Mouse (Mus musculus) embryonic facial prominence, embryonic 11.5 days (tissue): ENCODE data around the gene Pan3. TPM values are rescaled to one million over a fixed set of nuclear protein-coding genes. Genes with fewer than 3 reads are reported as not detected.
"Not testable (repeated sequence)": the region's sequence is repeated elsewhere in the genome, so short reads cannot be mapped to it uniquely, and the experiment has no call there.

Experiments
- ATAC-seq: fragments of 200-750 bp; cut with Nextera tagmentation; replicated peaks from 2 replicates; pipeline ENCODE4 v1.8.0; 2017; ENCODE audit warnings: low read depth; ENCODE audit not compliant: insufficient number of reproducible peaks, low FRiP score, low TSS enrichment
- DNase-seq: peaks from one replicate; pipeline ENCODE4 v3.0.0-alpha.2; 2015; ENCODE audit warnings: low spot score
- H3K27ac ChIP-seq: fragments of 300-500 bp; sonication (generic); replicated peaks from 2 replicates; pipeline ENCODE4 v1.5.1; 2014; ENCODE audit warnings: mild to moderate bottlenecking, low read depth, low read length, control low read depth
- H3K27me3 ChIP-seq: fragments of 300-500 bp; sonication (generic); 2 replicates; pipeline ENCODE4 v1.6.1; 2014; ENCODE audit warnings: mild to moderate bottlenecking, low read length, moderate library complexity, mixed read lengths; ENCODE audit not compliant: control insufficient read depth, insufficient read depth
- H3K36me3 ChIP-seq: fragments of 300-500 bp; sonication (generic); replicated peaks from 2 replicates; pipeline ENCODE4 v1.6.1; 2014; ENCODE audit warnings: low read depth, mild to moderate bottlenecking, low read length, moderate library complexity, mixed read lengths; ENCODE audit not compliant: control insufficient read depth, insufficient read depth
- H3K4me1 ChIP-seq: fragments of 300-500 bp; sonication (generic); 2 replicates; pipeline ENCODE4 v1.6.1; 2014; ENCODE audit warnings: low read length, mixed read lengths; ENCODE audit not compliant: control insufficient read depth, insufficient read depth
- H3K4me2 ChIP-seq: fragments of 300-500 bp; sonication (generic); 2 replicates; pipeline ENCODE4 v1.6.1; 2014; ENCODE audit warnings: low read depth, mild to moderate bottlenecking, control low read depth, low read length, moderate library complexity
- H3K4me3 ChIP-seq: fragments of 300-500 bp; sonication (generic); 2 replicates; pipeline ENCODE4 v1.5.1; 2014; ENCODE audit warnings: low read depth, low read length, control low read depth
- H3K9ac ChIP-seq: fragments of 300-500 bp; sonication (generic); replicated peaks from 2 replicates; pipeline ENCODE4 v1.6.1; 2014; ENCODE audit warnings: mild to moderate bottlenecking, control low read depth, low read length
- H3K9me3 ChIP-seq: fragments of 300-500 bp; sonication (generic); replicated peaks from 2 replicates; pipeline ENCODE4 v1.6.1; 2016; ENCODE audit warnings: mild to moderate bottlenecking, low read length, inconsistent platforms, mixed read lengths; ENCODE audit not compliant: control insufficient read depth
- WGBS: fragments of 180-500 bp; shearing (Covaris S2); extraction: QIAGEN DNeasy Blood & Tissue Kit; methylation state at CpG from one replicate; pipeline ENCODE4 v1.1.7; 2014; 5-methylcytosine and 5-hydroxymethylcytosine counted together
- polyA plus RNA-seq: library from polyadenylated mRNA; unstranded; fragments of >200 nt; fragmentation: Nextera tagmentation; extraction: Ambion mirVana; gene quantifications from 2 replicates; pipeline ENCODE4 v1.2.1, GENCODE M21; 2014

The Pan3 gene
- polyA plus RNA-seq, 1 experiment from 2014 or later = 41.2 TPM

- H3K36me3 ChIP-seq = no peaks in the 10 kb centered on the region; the same call in 1 of the 2 replicates
- WGBS = 86% methylated on average over 12 of the region's 12 CpGs
Observed at GRCm38 (mm10) chr5:147549016-147549755, 119.2 kb downstream of the Pan3 start.

GRCm38 (mm10) chr5:147551879-147552627 lies 122.1 kb downstream of the Pan3 start:
- Histone ChIP-seq H3K36me3 (no peaks in the 10 kb centered on the region), H3K4me3 (no peak overlapping the region), H3K9ac (no peak overlapping the region), H3K27me3 (no peaks in the 10 kb centered on the region), H3K9me3 (no peaks in the 10 kb centered on the region), H3K4me1 (no peaks in the 10 kb centered on the region), H3K27ac (no peak overlapping the region), H3K4me2 (no peak overlapping the region)
- ATAC-seq (no peak), DNase-seq (no peak)
- 69% methylated on average over 13 of the region's 13 CpGs for WGBS

More at GRCm38 (mm10) chr5:147549016-147549755, 119.2 kb downstream of the Pan3 start:
- no peak overlapping the region for H3K27ac ChIP-seq
- H3K9me3 ChIP-seq = no peaks in the 10 kb centered on the region
- H3K27me3 ChIP-seq = no peaks in the 10 kb centered on the region
- H3K9ac ChIP-seq = no peak overlapping the region
- no peaks in the 10 kb centered on the region for H3K4me1 ChIP-seq
- DNase-seq (no peak), ATAC-seq (no peak)
- H3K4me2 ChIP-seq = no peak overlapping the region
- no peak overlapping the region for H3K4me3 ChIP-seq

GRCm38 (mm10) chr5:147557641-147558040 lies 127.7 kb downstream of the Pan3 start:
- not testable (repeated sequence) for H3K4me3 ChIP-seq, H3K9ac ChIP-seq, H3K4me1 ChIP-seq, H3K9me3 ChIP-seq, H3K4me2 ChIP-seq, H3K27ac ChIP-seq, ATAC-seq, H3K27me3 ChIP-seq, H3K36me3 ChIP-seq, DNase-seq
- WGBS = 80% methylated on average over 5 of the region's 6 CpGs

GRCm38 (mm10) chr5:147563511-147564139 lies 133.7 kb downstream of the Pan3 start:
- ATAC-seq = peak; percentile 73
- 42% methylated on average over 18 of the region's 18 CpGs for WGBS
- no peak overlapping the region for H3K9ac ChIP-seq

GRCm38 (mm10) chr5:147564140-147564590 lies 134.2 kb downstream of the Pan3 start:
- Histone ChIP-seq H3K4me1 (no peaks in the 10 kb centered on the region), H3K27me3 (no peaks in the 10 kb centered on the region), H3K27ac (no peak overlapping the region), H3K36me3 (no peaks in the 10 kb centered on the region), H3K9ac (no peak overlapping the region), H3K4me2 (no peak overlapping the region), H3K4me3 (no peak overlapping the region), H3K9me3 (no peaks in the 10 kb centered on the region)
- ATAC-seq (0 out of 2 replicates have a peak, but pooled peaks have one; percentile 62), DNase-seq (no peak)
- WGBS = 25% methylated on average over 16 of the region's 16 CpGs

More at GRCm38 (mm10) chr5:147563511-147564139, 133.7 kb downstream of the Pan3 start:
- DNase-seq = no peak
- no peaks in the 10 kb centered on the region for H3K9me3 ChIP-seq
- no peaks in the 10 kb centered on the region for H3K27me3 ChIP-seq
- no peak overlapping the region for H3K4me2 ChIP-seq
- no peak overlapping the region for H3K4me3 ChIP-seq
- H3K36me3 ChIP-seq = no peaks in the 10 kb centered on the region
- H3K4me1 ChIP-seq = no peaks in the 10 kb centered on the region
- no peak overlapping the region for H3K27ac ChIP-seq

GRCm38 (mm10) chr5:147565444-147565843 lies 135.5 kb downstream of the Pan3 start:
- Histone ChIP-seq H3K4me3 (no peak overlapping the region), H3K9me3 (no peaks in the 10 kb centered on the region), H3K36me3 (no peaks in the 10 kb centered on the region), H3K4me2 (no peak overlapping the region), H3K9ac (no peak overlapping the region), H3K4me1 (no peaks in the 10 kb centered on the region), H3K27ac (no peak overlapping the region), H3K27me3 (no peaks in the 10 kb centered on the region)
- 87% methylated on average over 7 of the region's 7 CpGs for WGBS
- DNase-seq (no peak), ATAC-seq (no peak)

- H3K27me3 ChIP-seq = no peaks in the 10 kb centered on the region
- no peak overlapping the region for H3K27ac ChIP-seq
- no peak overlapping the region for H3K4me2 ChIP-seq
- ATAC-seq = no peak
- WGBS = 54% methylated on average over 7 of the region's 7 CpGs
- H3K9me3 ChIP-seq = no peaks in the 10 kb centered on the region
- no peak overlapping the region for H3K9ac ChIP-seq
- H3K4me1 ChIP-seq = no peaks in the 10 kb centered on the region
- no peak for DNase-seq
- no peak overlapping the region for H3K4me3 ChIP-seq
- no peaks in the 10 kb centered on the region for H3K36me3 ChIP-seq
Observed at GRCm38 (mm10) chr5:147566335-147566734, 136.4 kb downstream of the Pan3 start.
